Mouse (Mus musculus) lung, adult 18-20 months (tissue): ENCODE measurements around the gene Gli2.

ENCODE experiments used
- DNase-seq, 2 experiments: peaks; one replicate each; pipeline ENCODE4 v3.0.0; 2022; ENCODE audit warnings: mixed read lengths in 2 of 2

Gene Gli2

DNA sequence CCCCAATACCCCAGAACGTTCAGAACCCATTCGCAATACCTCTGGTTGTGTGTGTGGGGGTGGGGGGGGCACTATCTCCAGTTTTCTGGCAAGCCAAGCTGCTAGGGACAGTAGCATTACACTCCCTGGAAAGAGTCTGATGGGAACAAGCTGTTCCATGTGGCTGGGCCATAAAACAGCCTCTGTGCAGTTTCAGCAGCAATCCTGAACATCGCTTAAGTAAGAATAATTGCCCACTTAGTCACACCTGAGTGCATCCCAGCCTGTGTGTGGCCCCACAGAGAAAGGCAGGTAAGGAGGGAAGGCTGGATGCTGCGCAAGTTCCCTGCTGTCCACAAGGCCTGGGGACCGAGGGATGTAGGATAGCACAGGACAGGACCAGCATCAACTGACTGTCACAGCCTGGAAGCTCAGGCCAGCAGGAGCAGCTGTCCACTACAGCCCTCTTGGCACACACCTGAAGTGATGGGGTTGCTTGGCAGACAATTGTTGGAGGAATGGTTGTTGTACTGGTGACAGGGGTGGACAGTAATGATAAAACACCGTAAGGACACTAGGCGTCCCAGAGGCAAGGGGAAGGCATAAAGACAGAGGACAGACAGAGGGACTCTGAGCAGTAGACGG lies 58.8 kb downstream of the Gli2 start:
- no peak for DNase-seq

DNA sequence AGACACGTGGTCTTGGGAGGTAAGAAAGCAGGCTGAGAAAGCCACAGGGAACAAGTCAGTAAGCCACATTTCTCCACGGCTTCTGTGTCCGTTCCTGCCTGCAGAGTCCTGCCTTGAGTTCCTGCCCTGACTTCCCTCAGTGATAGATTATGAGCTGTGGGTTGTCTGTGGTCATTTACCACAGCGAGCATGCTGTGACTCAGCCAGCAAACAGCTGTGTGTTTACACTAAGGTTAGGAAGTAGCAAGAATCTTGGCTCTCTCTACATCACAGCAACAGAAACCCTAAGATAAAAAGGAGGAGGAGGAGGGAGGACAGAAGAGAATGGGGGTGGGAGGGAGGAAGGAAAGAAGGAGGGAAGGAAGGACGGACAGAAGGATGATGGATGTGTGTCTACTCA lies 59.6 kb downstream of the Gli2 start:
- no peak for DNase-seq

DNA sequence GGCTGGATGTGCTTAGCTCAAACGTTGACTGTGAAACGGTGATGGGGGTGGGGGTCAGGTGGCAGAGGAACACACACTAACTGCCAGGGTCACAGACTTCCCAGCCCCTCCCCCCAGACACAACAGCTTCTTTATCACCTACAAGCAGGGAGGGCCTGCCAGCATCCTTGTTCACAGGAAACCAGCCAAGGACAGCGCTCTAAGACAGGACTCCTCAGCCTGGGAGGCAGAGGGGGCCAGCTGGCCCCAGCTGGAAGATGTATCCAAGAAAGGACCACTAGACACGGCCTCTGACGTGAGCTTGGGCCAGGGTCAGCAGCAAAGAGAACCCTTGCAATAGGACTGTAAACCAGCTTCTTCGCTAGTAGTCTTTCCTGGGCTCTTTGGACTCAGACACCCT lies 65.1 kb downstream of the Gli2 start:
- DNase-seq, result no peak

DNA sequence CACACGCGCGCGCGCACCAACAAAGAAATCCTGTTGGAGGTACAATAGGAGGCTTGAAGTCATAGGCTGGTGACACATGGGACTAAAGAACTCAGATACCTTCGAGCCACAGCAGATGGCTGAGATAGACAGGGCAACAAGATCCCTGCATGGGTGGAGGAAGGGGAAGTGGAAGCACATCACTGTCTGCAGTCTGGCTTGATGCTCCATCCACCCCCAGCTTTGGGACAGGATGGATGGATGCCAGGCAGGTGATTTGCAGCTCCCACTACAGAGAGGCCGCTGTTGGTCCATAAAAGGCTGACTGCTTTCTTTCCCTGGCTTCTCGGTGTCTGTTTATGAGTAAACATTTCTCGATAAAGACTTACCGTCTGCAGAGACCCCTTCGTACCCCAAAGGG lies 65.9 kb downstream of the Gli2 start:
- DNase-seq, result no peak

DNA sequence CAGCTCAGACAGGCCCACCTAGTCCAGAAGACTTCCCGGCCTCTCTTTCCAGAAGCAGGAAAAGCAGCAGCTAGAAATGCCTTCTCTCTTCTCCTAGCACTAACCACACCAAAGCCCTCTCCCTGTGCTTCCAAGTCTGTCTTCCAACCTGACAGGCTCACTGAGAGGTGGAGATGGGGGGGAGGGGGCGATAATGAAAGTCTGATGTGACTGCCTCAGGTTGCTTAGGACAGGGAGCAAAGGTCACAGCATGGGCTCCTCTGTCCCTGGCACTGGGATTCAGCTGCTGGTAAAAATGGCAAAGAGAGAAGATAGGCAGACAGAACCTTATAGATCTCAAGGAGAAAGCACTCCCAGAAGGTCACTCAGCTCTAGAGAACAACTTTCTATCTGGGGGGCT lies 70.0 kb downstream of the Gli2 start:
- no peak for DNase-seq

DNA sequence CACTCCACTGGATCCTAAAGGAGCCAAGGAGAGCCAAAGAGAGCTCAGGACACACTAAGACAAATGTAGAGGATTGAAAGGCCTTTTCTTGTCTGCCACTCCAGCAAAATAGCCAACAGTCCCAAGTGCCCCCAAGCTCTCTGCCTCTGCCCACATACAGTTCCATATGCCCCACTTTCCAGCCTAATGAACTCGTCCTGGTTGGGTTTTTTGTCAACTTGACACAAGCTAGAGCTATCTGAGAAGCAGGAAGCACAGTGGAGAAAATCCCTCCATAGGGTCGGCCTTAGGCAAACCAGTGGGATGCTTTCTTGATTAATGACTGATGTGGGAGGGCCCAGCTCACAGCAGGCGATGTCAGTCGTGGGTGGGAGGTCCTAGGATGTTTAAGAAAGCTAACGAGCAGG lies 70.6 kb downstream of the Gli2 start:
- no peak for DNase-seq

DNA sequence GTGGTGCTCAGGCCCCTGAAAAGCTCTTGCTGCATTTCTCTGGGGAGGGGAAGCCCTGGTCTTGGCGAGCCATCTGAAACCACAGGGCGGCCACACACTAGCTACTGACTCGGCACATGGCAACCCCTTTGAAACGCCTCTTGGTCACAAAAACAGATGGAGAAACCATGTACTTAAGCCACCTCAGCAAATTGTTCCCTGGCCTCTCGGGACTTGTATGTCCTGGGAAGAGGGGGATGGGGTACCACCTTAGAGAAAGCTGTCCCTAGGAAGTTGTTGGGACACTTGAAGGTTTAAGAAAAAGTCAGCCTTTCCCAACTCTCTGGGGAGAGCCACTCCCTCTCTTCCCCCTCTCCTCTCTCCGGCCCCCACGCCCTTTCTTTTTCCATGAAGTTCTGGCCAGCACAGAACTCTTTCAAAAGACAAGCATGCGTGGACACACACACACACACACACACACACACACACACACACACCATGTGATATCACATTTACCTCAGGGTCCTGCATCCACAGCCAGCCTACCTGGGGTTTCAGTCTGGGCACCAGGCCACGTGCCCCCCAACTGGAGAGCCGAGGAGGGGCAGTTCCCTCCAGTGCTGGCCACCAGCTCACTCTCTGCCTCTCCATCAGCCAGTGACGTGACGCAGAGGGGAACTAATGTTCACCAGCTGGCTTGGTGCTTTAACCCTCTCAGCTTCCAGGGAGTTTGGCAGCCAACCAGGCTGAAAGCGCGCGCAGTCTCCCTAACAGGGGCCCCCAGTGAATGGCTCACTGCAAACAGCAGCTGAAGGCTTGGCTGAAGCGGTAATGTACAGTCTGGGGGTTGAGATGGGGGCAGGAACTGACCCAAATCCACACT lies 71.2 kb downstream of the Gli2 start:
- peak; percentile 35 to 40 for DNase-seq

DNA sequence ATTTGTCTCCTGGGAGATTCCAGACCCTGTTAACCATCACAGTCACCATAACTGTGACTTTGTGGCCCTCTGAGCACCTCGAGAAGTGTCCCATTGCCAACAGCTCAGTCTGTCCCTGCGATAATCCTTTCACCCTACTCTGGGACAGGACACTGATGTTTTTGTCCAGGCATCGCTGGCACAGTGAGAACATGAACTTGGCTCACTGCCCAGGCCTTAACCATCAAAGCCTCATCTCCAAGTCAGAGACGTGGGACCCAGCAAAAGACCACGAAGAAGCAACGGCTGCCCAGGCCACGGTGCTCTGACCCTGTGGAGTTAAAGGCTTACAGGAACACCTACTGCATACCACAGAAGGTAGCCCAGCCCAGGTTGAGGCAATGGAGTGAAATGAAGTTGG lies 72.8 kb downstream of the Gli2 start:
- DNase-seq, result no peak

DNA sequence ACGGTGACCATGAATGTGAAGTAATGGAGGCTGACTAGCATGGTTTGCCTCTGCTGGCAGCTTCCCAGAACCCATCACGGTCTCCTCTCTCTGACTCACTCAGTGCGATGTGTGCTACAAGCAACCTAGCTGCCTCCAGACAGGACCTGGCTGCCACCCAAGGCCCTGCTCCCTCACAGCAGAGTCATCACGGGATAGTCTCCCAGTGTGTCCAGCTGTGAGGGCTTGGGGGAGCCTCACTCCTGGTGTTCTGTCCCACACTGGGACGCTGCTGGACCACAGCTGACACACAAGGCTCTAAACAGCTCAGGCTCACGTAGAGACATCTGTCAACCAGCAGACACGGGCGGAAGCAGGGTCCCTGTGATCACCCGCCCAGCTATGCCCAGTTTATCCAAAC lies 76.8 kb downstream of the Gli2 start:
- DNase-seq, result peak; percentile 72 to 76

DNA sequence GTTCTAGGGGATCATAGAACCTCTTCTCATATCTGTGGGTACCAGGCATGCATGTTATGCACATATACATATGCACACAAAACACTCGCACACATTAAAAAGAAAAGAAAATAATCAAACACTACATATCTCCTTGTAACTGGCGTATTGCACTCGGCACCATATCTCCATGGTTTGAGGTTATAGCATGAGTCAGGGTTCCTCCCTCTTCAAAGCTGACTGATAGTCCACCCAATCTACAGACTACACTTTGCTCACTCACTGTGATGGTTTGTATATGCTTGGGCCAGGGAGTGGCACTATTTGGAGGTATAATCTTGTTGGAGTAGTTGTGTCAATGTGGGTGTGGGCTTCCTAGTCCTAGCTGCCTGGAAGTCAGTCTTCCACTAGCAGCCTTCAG lies 78.0 kb downstream of the Gli2 start:
- no peak for DNase-seq

DNA sequence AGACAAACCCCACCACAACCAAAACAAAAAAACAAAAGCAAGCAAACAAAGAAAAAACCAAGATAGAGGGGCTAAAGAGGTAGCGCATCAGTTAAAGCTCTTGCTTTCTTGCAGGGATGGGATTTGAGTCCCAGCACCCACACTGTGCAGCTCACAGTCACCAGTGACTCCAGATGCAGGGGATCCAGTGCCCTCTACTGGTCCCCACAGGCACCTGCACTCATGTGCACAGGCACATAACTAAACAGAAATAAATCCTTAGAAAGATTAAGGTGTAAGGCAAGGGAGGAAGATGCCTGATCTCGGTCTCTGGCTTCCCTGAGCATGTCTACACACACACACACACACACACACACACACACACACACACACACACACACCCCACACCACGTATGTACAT lies 83.4 kb downstream of the Gli2 start:
- no peak for DNase-seq

DNA sequence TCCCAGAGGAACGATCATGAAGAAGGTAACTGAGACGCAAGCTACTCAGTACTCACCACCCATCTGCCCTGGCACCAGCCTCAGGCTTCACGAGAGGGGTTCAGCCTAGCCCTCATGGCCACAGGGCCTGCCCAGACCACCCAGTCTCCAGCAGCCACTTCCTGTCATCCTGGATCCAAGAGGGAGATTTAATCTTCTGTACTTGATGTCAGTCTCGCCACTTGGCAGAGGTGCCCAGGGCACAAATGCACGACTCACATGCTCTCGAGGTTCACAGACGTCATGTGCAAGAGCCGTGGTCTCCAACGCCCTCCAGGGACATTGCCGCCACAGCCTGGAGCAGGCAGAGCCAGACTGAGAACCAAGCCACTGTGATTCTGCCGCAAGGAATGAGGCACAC lies 84.0 kb downstream of the Gli2 start:
- DNase-seq, result no peak

DNA sequence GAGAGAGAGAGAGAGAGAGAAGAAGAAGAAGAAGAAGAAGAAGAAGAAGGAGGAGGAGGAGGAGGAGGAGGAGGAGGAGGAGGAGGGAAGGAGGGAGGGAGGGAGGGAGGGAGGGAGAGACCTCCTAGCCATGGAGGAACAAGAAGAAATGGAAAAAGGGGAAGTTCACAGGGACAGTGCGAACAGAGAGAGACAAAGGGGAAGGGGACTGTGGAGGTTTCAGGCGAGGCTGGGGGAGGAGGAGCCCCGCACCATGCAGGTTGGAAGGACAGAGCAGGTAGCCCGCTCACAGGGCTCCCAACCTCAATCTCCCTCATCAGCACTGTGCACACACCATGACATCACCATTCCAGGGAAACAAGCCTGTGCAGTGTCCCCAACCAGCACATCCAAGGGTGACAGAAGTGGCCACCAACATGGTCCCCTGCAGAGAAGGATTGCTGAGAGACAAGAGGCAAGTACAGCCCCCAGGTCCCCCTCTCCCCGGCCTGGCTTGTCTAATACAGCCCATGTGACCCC lies 84.7 kb downstream of the Gli2 start:
- DNase-seq, result no peak

DNA sequence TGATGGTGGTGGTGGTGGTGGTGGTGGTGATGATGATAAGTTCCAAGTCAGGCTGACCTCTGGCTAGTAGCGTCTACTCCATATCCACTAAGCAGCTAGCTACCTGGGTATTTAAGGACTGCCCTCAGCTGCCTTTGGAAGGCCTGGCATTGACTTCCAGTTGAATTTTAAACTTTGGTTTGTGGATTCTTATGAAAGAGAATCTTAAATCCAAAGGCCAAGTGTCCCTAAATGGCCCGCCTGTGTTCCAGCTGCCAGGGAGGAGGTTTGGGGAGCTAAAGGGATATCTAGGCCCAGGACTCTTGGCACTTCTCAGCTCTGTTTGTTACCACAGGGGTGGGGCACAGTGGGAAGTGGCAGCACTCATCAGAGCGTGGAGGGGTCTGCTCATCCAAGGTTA lies 85.4 kb downstream of the Gli2 start:
- DNase-seq, result no peak

DNA sequence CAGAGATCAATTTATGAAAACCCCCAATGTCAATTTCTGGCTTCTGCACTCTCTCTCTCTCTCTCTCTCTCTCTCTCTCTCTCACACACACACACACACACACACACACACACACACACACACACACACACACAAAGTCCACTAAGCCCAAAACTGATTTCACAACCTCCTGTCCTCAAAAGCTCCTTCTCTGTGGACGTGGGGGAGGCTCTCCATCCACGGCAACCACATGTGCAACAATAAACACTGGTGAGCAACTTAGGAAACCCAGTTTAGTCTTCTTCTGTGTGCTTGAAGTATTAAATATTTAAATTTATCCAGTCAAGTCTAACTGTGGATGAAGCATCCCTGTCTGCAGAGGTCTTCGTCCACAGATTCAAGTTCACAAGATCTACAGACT lies 86.1 kb downstream of the Gli2 start:
- peak in 1 of 2 experiments; percentile 23 for DNase-seq

DNA sequence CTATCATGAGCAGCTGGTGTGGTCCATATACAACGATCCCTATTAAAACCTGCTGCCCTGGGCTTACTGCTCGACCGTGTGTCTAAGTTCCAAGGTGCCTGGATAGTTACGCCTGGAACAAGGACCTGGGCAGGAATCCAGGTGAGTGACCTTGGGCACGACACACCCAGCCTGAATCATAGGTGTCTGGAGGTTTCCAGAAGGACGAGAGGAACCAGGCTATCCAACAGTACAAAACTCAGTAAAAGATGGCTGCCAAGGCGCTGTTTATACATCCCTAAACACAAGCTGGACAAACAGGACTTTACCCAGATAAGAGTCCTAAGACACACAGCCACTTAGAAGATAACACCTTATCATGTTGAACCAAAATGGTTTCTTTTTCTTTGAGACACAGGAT lies 94.8 kb downstream of the Gli2 start:
- no peak for DNase-seq

DNA sequence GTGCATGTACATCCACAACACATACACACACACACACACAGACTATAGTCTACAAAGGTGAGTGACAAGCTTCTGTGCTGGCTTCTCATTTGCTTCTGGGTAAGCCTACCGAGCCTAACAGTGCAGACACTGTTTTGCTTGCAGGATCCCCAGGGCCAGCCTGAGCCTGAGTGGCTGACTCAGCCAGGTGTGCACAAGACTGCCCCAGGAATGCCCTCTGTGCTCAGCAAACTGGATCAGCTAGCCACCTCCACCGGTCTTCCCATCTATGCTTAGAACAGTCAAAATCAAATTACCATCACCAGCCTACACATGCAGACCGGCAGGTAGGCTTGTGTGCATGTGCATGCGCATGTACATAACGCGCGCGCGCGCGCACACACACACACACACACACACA lies 97.6 kb downstream of the Gli2 start:
- no peak for DNase-seq

DNA sequence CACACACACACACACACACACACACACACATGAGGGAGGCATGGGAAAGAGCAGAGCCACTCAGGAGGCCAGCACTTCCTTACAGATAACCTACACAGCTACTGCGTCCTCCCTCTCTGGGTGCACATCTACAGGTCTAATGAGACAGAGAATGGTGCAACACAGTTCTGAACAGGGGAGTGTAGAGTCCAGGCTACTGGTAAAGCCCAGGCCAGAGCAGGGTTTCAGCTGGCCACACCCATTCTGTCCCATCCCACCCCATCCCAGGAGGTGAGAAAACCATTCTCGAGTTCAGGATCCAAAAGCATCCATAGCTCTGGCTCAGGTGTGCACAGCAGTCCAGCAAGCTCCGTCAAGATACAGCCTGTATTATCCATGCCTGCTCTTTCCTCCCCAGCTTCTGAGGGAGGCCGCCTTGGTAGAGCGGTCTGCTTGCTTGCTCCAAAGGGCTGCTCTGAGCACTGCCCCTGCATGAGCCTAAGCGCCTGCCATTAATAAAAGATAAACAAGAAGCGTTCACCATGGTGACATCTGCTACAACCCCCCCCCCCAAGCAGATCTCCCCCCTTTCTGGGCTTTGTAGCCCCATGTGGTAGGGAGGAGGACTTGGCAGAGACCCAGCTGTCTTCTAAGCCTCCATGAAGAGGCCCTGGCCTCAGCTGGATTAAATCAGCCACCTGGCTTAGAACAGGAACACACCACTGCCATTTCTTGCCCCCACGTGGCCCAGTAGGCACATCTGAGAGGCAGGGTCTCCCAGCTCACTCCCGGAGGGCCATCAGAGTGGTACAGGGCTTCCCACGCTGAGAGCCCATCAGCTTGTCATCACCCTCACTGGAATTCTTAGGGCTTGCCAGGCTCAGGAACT lies 98.8 kb downstream of the Gli2 start:
- DNase-seq, result no peak

DNA sequence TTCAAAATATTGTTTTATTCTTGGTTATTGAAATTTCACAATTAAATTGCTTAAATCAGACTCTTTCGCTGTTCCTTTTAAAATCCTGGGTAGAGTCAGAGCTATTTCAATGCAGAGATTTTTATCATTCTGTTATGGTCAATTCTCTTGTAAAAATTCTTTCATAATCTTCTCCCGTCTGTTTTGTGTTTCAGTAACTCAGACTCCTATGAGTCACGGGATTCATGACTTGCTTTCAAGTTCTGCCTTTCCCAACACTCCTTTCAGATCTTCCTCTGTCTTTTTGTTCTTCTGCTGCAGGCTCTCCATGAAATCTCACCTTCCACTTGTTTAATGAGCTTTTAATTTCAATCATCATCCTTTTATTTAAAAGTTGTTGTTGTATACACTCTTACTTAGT lies 100.4 kb downstream of the Gli2 start:
- no peak for DNase-seq

DNA sequence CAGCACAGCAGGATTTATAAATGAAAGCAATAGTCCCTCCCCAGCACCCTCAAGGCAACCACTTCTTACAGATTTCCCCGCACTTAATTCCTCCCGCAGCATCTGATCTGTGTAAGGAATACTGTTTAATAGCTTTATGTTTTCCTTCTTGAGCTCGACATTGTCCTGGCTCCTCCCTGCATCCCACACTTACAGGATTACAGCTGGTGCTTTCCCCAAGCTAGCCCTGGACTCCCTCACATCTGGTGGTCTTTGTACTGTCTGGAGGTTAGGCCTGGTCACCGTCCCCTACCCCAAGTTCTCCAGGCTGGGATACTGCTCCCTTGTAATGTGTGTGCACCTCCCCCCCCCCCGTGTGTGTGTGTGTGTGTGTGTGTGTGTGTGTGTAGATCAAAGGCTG lies 101.1 kb downstream of the Gli2 start:
- no peak for DNase-seq

DNA sequence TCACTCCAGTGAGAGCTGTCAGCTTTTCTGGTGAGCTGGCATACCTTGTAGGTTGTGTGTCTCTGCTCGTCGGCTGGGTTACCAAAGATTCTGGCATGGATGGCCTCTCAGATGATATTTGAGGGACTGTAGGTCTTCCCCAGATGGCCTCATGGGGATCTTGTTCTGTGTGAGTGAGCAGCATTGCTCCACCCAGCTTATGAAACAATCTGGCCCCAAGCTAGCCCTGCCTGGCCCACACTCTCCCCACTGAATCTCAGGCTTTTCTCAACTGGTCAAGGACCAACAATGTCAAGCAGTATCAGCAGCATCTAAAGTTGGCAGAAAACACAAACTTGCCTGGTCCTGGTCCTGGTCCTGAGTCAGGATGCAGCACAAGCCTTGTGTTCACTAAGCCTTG lies 105.0 kb downstream of the Gli2 start:
- DNase-seq, result no peak

DNA sequence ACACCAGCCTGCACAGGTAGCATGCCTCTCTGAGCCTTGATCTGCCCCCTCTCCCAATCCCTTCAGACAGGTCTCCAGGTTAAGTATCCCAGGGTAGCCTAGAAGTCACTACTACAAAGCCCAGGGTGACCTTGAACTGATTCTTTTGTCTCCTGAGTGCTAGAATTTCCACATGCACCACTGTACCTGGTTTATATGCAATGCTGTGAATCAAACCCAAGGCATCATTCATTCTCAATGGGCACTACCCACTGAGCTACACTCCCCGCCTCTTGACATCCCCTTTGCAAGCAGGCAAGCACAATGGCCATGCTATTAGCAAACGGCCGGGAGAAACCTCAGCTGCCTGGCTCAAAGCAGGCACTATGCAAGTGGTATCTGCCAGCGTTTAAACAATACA lies 106.2 kb downstream of the Gli2 start:
- no peak for DNase-seq

DNA sequence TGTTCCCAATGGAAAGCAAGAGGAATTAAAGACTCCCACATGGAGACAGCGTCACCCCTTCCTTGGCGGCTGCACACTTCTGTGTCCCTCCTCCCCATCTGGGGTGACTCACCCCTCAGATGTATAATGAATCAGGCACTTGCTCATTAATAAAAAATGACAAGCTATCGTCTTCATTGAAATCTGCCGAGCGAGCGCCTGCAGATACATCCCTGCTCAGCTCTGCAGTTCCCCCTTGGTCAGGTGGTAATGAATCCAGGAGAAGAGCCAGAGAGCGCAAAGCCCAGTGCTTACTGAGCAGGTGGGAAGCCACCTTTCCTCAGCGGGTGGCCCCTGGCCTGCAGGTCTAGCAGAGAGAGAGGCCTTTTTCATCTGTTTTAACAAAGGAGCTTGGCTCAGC lies 112.1 kb downstream of the Gli2 start:
- DNase-seq, result no peak
